Mouse (Mus musculus) midbrain, embryonic 16.5 days (tissue): Measurements from ENCODE around the gene Tns4. TPM values are rescaled to one million over a fixed set of nuclear protein-coding genes. Genes with fewer than 3 reads are reported as not detected.

ENCODE experiments used
- ATAC-seq: fragments of 200-750 bp; cut with Nextera tagmentation; 2 replicates; pipeline ENCODE4 v1.8.0; 2017; ENCODE audit warnings: moderate TSS enrichment
- H3K27ac ChIP-seq: fragments of 300-500 bp; sonication (generic); 2 replicates; pipeline ENCODE4 v1.5.1; 2014; ENCODE audit warnings: mild to moderate bottlenecking, low read length, mixed read lengths
- H3K27me3 ChIP-seq: fragments of 300-500 bp; sonication (generic); 2 replicates; pipeline ENCODE4 v1.6.1; 2014; ENCODE audit warnings: low read depth, low read length, mixed read lengths; ENCODE audit not compliant: control insufficient read depth, insufficient read depth
- H3K36me3 ChIP-seq: fragments of 300-500 bp; sonication (generic); 2 replicates; pipeline ENCODE4 v1.6.1; 2014; ENCODE audit warnings: mild to moderate bottlenecking, low read length, moderate library complexity, mixed read lengths; ENCODE audit not compliant: control insufficient read depth, insufficient read depth
- H3K4me1 ChIP-seq: fragments of 300-500 bp; sonication (generic); 2 replicates; pipeline ENCODE4 v1.6.1; 2014; ENCODE audit warnings: mild to moderate bottlenecking, low read length, mixed read lengths; ENCODE audit not compliant: control insufficient read depth, insufficient read depth
- H3K4me2 ChIP-seq: fragments of 300-500 bp; sonication (generic); 2 replicates; pipeline ENCODE4 v1.6.1; 2014; ENCODE audit warnings: mild to moderate bottlenecking, low read length, mixed read lengths
- H3K4me3 ChIP-seq: fragments of 300-500 bp; sonication (generic); 2 replicates; pipeline ENCODE4 v1.5.1; 2014; ENCODE audit warnings: low read depth, mild to moderate bottlenecking, low read length, moderate library complexity, mixed read lengths
- H3K9ac ChIP-seq: fragments of 300-500 bp; sonication (generic); 2 replicates; pipeline ENCODE4 v1.6.1; 2014; ENCODE audit warnings: low read depth, low read length, mixed read lengths
- H3K9me3 ChIP-seq: fragments of 300-500 bp; sonication (generic); replicated peaks from 2 replicates; pipeline ENCODE4 v1.6.1; 2014; ENCODE audit warnings: mild to moderate bottlenecking, low read length, mixed read lengths; ENCODE audit not compliant: control insufficient read depth, poor library complexity, severe bottlenecking
- WGBS: fragments of 180-500 bp; shearing (Covaris S2); extraction: QIAGEN DNeasy Blood & Tissue Kit; methylation state at CpG from one replicate; pipeline ENCODE4 v1.1.7; 2014; 5-methylcytosine and 5-hydroxymethylcytosine counted together
- polyA plus RNA-seq: library from polyadenylated mRNA; unstranded; fragments of >200 nt; fragmentation: Nextera tagmentation; extraction: Ambion mirVana; gene quantifications from 2 replicates; pipeline ENCODE4 v1.2.1, GENCODE M21; 2015

Tns4 gene
- polyA plus RNA-seq, 1 experiment from 2014 or later, result 0.09 TPM

DNA sequence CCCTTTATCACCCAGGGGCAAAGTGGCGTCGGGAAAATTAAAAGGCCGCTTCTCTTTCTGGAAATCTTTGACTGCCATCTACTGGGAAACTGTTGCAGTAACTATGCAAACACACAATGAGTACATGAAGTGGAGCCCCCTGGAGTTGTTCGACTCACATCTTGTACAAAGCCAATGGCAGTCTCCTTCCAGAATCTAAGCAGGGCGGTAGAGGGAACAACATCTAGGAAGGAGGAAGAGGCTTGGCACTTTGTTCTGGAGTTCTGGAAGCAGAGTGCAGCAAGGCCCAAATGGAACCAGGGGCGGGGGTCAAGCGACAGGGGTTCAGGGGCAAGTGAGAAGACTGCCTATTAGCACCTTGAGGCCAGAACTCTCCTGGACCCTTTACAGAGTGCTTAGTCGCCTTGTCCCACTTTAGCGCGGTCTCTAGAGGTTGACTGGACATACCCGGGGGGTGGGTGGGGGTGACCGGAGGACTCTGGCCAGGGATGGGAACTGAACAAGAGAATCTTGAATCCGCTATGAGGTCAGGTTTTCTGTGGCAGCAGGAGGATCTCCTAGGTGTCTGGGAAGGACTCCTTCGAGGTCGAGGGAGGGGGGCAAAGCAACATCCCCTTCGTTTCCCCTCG is 48.6 kb downstream of the Tns4 start:
- Histone ChIP-seq H3K9ac (peak overlapping the region; percentile 79), H3K27me3 (no peaks in the 10 kb centered on the region), H3K4me2 (peak overlapping the region; percentile 98), H3K4me3 (peak overlapping the region; percentile 53), H3K9me3 (no peaks in the 10 kb centered on the region), H3K36me3 (no peaks in the 10 kb centered on the region), H3K4me1 (peaks cover 5% of the 10 kb centered on the region), H3K27ac (peak overlapping the region; percentile 53)
- 2% methylated on average over 17 of the region's 17 CpGs for WGBS
- ATAC-seq, result peak; percentile 26; the same call in 1 of the 2 replicates

DNA sequence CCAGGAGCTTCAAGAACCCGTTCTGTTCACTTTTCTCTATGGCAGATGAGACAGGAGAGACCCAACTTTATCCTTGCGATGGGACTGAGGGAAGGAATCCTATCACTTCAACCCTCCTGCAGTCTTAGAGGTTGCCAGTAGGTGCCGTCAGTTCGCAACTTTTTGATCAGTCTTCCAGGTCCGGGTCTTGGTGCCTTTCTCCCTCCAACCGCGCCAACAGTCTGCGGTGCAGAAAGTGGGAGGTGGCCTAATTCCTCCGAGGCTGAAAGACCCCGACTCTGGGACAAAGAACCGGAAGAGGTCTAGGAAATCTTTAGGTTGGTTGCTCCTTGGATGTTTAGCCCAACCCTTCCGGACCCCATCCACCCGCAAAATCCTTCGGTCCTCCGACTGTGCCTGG is 49.3 kb downstream of the Tns4 start:
- peak overlapping the region; percentile 53 for H3K4me3 ChIP-seq
- peak; percentile 87 for ATAC-seq
- H3K27me3 ChIP-seq, result no peaks in the 10 kb centered on the region
- H3K4me2 ChIP-seq, result peak overlapping the region; percentile 98
- peak overlapping the region; percentile 79; the same call in 1 of the 2 replicates for H3K9ac ChIP-seq
- no peaks in the 10 kb centered on the region for H3K36me3 ChIP-seq
- peaks cover 5% of the 10 kb centered on the region for H3K4me1 ChIP-seq
- no peaks in the 10 kb centered on the region for H3K9me3 ChIP-seq
- under 1% methylated on average over 15 of the region's 15 CpGs for WGBS
- peak overlapping the region; percentile 53 for H3K27ac ChIP-seq

DNA sequence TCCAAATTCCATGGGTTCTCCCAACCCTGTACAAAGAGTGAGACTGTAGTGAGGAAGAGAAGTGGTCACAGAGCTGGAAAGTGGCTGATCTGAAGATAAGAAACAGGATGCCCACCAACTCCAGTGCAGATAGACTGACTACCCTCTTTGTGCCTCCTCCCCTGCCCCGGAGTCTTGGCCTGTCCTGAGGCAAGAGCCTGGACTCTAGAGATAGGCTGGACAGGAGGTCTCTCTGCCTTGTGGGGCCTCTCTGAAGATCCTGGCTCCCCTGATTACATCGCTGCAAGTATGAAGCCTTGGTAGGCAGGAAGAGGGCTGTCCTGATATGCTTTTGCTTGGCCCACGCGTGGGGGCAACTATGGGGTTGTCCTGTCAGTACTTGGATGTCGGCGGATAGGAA is 52.9 kb downstream of the Tns4 start:
- no peak overlapping the region for H3K4me3 ChIP-seq
- peaks cover 5% of the 10 kb centered on the region for H3K4me1 ChIP-seq
- no peak overlapping the region for H3K4me2 ChIP-seq
- H3K36me3 ChIP-seq, result no peaks in the 10 kb centered on the region
- WGBS, result 81% methylated on average over 6 of the region's 6 CpGs
- no peaks in the 10 kb centered on the region for H3K9me3 ChIP-seq
- H3K9ac ChIP-seq, result no peak overlapping the region
- ATAC-seq, result no peak
- no peaks in the 10 kb centered on the region for H3K27me3 ChIP-seq
- H3K27ac ChIP-seq, result no peak overlapping the region

DNA sequence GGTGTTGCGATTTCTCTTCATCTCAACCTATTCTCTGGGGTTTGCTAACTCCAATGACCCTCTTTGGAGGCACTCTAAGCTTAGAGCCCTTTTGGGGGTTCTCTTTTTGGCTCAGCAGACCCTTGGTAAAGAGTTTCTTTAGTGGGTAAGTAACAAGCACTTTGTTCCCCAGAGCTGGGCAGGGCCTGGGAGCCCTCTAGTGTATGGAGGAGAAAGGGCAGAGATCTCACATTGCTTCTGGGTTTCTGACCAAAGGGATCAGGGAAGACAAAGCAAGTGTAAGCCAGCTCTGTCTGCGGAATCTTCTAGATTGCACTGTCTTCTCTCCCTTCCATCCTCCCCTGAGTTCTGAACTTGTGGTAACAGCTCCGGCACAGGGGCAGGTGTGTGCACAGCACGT is 53.8 kb downstream of the Tns4 start:
- 78% methylated on average over 4 of the region's 4 CpGs for WGBS
- Histone ChIP-seq H3K36me3 (no peaks in the 10 kb centered on the region), H3K9ac (no peak overlapping the region), H3K27ac (no peak overlapping the region), H3K27me3 (no peaks in the 10 kb centered on the region), H3K4me2 (no peak overlapping the region), H3K4me1 (peaks cover under 1% of the 10 kb centered on the region), H3K9me3 (no peaks in the 10 kb centered on the region), H3K4me3 (no peak overlapping the region)
- no peak for ATAC-seq

DNA sequence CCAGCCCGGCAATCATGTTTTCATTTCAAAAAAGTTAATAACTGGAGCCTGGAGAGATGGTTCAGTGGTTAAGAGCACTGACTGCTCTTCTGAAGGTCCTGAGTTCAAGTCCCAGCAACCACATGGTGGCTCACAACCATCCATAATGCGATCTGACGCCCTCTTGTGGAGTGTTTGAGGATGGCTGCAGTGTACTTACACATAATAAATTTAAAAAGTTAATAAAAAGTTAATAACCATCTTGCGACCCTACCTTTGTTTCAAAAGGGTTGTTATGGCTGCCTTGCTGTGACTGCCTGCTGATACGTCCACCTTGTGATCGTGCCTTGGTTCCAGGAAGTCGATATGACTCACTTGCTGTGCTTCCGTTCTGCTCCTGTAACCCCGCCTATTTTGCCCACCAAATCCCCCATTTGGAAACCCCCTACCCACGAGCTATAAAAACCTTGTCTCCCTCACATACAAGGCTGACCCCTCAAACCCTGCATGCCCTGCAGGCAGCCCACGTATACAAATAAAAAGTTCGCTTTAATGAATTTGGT is 62.1 kb downstream of the Tns4 start:
- no peak overlapping the region for H3K27ac ChIP-seq
- no peak overlapping the region for H3K4me2 ChIP-seq
- H3K27me3 ChIP-seq, result no peaks in the 10 kb centered on the region
- WGBS, result 87% methylated on average over 12 of the region's 12 CpGs
- H3K9me3 ChIP-seq, result no peaks in the 10 kb centered on the region
- no peaks in the 10 kb centered on the region for H3K36me3 ChIP-seq
- H3K4me1 ChIP-seq, result peaks cover 6% of the 10 kb centered on the region
- H3K4me3 ChIP-seq, result no peak overlapping the region
- ATAC-seq, result no peak
- H3K9ac ChIP-seq, result no peak overlapping the region

DNA sequence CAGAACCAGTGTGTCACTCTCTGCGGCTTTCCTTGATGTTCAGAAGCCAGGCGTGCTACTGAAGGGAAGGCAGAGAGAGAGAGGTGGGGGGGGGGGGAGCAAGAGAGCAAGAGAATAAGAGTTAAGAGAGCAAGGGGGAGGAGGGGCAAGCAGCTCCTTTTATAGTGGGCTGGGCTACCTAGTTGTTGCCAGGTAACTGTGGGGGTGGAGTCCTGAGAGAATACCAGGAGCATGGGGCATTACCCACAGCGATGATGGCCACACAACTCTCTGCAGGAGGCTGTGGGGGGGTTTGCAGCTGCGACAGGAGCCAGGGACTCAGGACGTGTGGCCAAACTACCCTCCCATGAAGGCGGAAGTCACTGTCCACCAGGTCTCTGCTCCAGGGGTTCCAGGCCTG is 63.2 kb downstream of the Tns4 start:
- WGBS, result 87% methylated on average over 6 of the region's 6 CpGs
- H3K27ac ChIP-seq, result no peak overlapping the region
- no peak overlapping the region for H3K9ac ChIP-seq
- no peaks in the 10 kb centered on the region for H3K9me3 ChIP-seq
- H3K4me3 ChIP-seq, result no peak overlapping the region
- H3K4me1 ChIP-seq, result peaks cover 6% of the 10 kb centered on the region
- H3K36me3 ChIP-seq, result no peaks in the 10 kb centered on the region
- no peak overlapping the region for H3K4me2 ChIP-seq
- no peak for ATAC-seq
- H3K27me3 ChIP-seq, result no peaks in the 10 kb centered on the region

DNA sequence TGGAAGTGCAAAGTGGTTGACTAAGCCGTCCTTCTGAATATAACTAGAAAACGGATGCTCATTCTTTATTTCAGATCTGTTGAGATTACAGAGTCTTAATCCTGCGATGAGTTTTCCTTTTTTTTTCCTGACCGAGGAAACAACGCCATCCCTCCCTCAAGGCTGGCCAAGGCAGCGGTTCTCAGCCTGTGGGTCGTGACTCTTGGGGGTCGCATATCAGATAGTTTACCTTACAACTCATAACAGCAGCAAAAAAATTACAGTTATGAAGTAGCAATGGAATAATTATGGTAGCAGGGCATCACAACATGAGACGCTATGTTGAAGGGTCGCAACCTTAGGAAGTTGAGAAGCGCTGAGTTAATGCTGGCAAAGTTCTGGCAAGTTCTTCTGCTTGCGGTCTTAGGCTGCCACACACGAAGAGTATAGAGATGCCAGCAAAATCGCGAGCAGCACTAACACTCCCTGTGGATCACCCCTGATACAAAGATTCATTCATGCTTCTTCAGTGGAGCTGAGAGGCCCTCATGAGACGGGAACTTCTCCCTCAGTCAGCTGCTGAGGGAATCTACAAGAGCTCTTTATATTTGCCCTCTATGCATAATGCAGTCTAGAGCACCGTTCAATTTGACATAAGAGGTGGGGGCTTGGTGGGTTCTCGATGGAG is 64.5 kb downstream of the Tns4 start:
- no peaks in the 10 kb centered on the region for H3K9me3 ChIP-seq
- WGBS, result 47% methylated on average over 18 of the region's 18 CpGs
- peak overlapping the region; percentile 56 for H3K4me2 ChIP-seq
- peak overlapping the region; percentile 43 for H3K4me3 ChIP-seq
- H3K9ac ChIP-seq, result peak overlapping the region; percentile 60; the same call in 1 of the 2 replicates
- H3K27ac ChIP-seq, result no peak overlapping the region
- H3K4me1 ChIP-seq, result peaks cover 6% of the 10 kb centered on the region
- H3K36me3 ChIP-seq, result no peaks in the 10 kb centered on the region
- peak; percentile 40; the same call in 1 of the 2 replicates for ATAC-seq
- no peaks in the 10 kb centered on the region for H3K27me3 ChIP-seq

DNA sequence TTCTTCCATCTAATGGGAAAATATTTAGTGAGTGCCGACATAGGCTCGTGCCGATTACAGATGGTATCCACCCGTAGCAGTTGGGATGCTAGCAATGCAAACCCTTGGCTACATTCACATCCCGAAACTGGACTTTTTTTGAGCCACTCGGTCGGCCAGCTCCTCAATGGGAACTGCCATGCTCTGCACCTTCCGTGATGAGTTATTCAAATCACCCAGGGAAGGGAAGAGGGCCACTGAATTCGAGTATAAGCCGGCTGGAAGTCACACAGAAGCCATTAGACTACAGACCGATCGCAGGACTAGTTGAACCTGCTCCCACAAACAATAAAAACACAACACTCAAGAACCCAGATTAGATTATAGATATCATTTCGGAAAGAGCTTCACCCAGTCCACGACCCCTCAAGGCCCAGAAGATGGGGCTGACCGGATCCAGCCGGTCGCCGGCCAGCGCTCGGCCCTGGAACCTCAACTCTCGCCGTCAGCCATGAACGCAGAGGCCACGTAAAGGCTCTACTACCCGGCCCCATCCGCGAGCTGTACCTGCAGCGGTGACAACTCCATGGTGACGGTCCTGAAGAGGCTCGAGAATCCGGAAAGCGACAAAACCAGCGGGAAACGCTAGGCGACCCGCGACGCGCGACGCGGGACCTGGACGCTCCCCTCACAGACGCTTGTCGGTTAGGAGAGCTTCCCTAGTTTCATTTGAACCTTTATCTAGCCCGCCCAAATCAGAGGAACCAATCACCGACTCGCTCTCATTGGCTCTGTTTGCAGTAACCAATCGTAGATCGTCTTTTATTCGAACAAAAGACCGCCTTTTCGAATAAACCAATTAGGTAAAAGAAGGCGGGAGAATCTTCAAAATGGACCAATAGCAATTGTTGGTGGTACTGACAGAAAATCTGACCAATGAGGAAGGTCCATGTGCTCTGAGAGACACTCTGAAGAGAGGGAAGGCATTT is 65.3 kb downstream of the Tns4 start, which contains the start of gene Top2a:
TSS of gene Top2a (minus strand) at position 690 of the 968 bp plus-strand sequence.
- WGBS, result under 1% methylated on average over 54 of the region's 54 CpGs
- Histone ChIP-seq H3K4me3 (peak within 1 kb of the TSS; percentile 63), H3K27me3 (no peaks in the 10 kb centered on the region), H3K27ac (no peak within 1 kb of the TSS), H3K9me3 (no peaks in the 10 kb centered on the region), H3K4me1 (peaks cover 6% of the 10 kb centered on the region), H3K4me2 (peak within 1 kb of the TSS; percentile 93), H3K36me3 (no peaks in the 10 kb centered on the region), H3K9ac (peak within 1 kb of the TSS; percentile 60)
- ATAC-seq, result peak; percentile 97
